ENCODE assay signal across 16 mouse cellular contexts in the genomic region with DNA sequence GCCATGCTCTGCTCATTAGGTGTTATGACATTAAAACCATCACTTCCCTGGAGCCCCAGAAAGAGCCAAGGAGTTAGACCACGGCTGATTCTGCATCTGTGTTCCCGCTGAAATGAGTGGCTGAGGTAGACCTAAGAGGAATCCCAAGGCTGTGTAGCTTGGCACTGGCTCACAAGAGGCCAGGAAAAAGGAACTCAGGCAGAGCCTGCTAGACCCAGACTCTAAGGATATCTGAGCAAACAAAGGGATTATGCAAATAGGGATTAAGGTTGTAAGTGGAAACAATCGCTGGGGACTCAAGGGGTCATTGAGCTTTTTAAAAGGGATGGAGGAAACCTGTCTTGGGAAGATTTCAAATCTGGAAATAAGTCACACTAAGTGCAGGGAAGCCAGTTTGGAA.
DNase-seq lines count a peak whose midpoint lies in the region; ATAC-seq lines count a peak whose summit lies in the region.
"Had no signal": no experiment of that assay in that cellular context is flagged by ENCODE, and none has a peak within 500 bp of the region (broad histone marks: within the 10 kb centered on the region; RNA-seq: fewer than 3 reads in every experiment).

No protein-coding gene starts in this region.

- no peaks in the 10 kb centered on the region for H3K9me3 ChIP-seq in hindbrain, embryonic 10.5 days
- no peaks in the 10 kb centered on the region for H3K9me3 ChIP-seq in hindbrain, embryonic 16.5 days (ENCODE audit: control insufficient read depth, low read length)
- no peaks in the 10 kb centered on the region for H3K9me3 ChIP-seq in forebrain, embryonic 12.5 days
- H3K9me3 ChIP-seq in midbrain, embryonic 14.5 days (ENCODE audit: control insufficient read depth, low read length): no peaks in the 10 kb centered on the region
- H3K9me3 ChIP-seq in heart, embryonic 11.5 days (replicated peaks; ENCODE audit: control insufficient read depth, low read length): no peaks in the 10 kb centered on the region
- H3K9me3 ChIP-seq: heart, embryonic 15.5 days; liver, embryonic 13.5 days; neural tube, embryonic 15.5 days had no signal

- DNase-seq in hindbrain, embryonic 10.5 days (ENCODE audit: low spot score): peak; percentile 11
- DNase-seq in embryo, embryonic 10.5 days (ENCODE audit: low spot score): peak; percentile 60
- peak; percentile 72 for DNase-seq in midbrain, embryonic 14.5 days
- no peak for DNase-seq in kidney, postnatal 10 days
- DNase-seq in kidney, adult 8-10 months: no peak
- DNase-seq: cerebellum, adult 11 months; liver, embryonic 13.5 days; lung, postnatal 10 days; right cerebral cortex, adult 18-20 months; spleen, adult 18-20 months had no signal

- H3K4me1 ChIP-seq in hindbrain, embryonic 10.5 days (replicated peaks): peaks cover 64% of the 10 kb centered on the region
- peaks cover 16% of the 10 kb centered on the region for H3K4me1 ChIP-seq in hindbrain, embryonic 16.5 days (ENCODE audit: control insufficient read depth, insufficient read depth, low read depth, low read length)
- H3K4me1 ChIP-seq in forebrain, embryonic 12.5 days: peaks cover 69% of the 10 kb centered on the region
- H3K4me1 ChIP-seq in midbrain, embryonic 14.5 days (ENCODE audit: control insufficient read depth, insufficient read depth, low read length): peaks cover 42% of the 10 kb centered on the region
- peaks cover 16% of the 10 kb centered on the region for H3K4me1 ChIP-seq in heart, embryonic 11.5 days (ENCODE audit: control insufficient read depth, insufficient read depth, low read length)
- H3K4me1 ChIP-seq: liver, embryonic 13.5 days had no signal

- H3K27ac ChIP-seq in hindbrain, embryonic 10.5 days: peak overlapping the region; percentile 77
- H3K27ac ChIP-seq in hindbrain, embryonic 16.5 days (ENCODE audit: low read depth, low read length): no peak overlapping the region
- peak overlapping the region; percentile 73 for H3K27ac ChIP-seq in forebrain, embryonic 12.5 days
- peak overlapping the region; percentile 27 for H3K27ac ChIP-seq in midbrain, embryonic 14.5 days (replicated peaks; ENCODE audit: low read depth, low read length)
- H3K27ac ChIP-seq in heart, embryonic 11.5 days (ENCODE audit: low read depth, low read length): no peak overlapping the region
- H3K27ac ChIP-seq: heart, embryonic 15.5 days; liver, embryonic 13.5 days; neural tube, embryonic 15.5 days had no signal

- peaks cover 3% of the 10 kb centered on the region; the same call in 1 of the 2 replicates for H3K27me3 ChIP-seq in hindbrain, embryonic 10.5 days (ENCODE audit: insufficient read depth, poor library complexity, severe bottlenecking)
- H3K27me3 ChIP-seq in hindbrain, embryonic 16.5 days (replicated peaks; ENCODE audit: control insufficient read depth, insufficient read depth, low read length): no peaks in the 10 kb centered on the region
- H3K27me3 ChIP-seq in forebrain, embryonic 12.5 days: no peaks in the 10 kb centered on the region
- H3K27me3 ChIP-seq in midbrain, embryonic 14.5 days (ENCODE audit: control insufficient read depth, insufficient read depth, low read length): no peaks in the 10 kb centered on the region
- no peaks in the 10 kb centered on the region for H3K27me3 ChIP-seq in heart, embryonic 11.5 days (ENCODE audit: control insufficient read depth, insufficient read depth, low read length)
- H3K27me3 ChIP-seq: liver, embryonic 13.5 days; neural tube, embryonic 15.5 days had no signal

- H3K4me2 ChIP-seq in hindbrain, embryonic 16.5 days (ENCODE audit: low read length): no peak overlapping the region
- no peak overlapping the region for H3K4me2 ChIP-seq in forebrain, embryonic 12.5 days
- no peak overlapping the region for H3K4me2 ChIP-seq in midbrain, embryonic 14.5 days (ENCODE audit: low read length)
- H3K4me2 ChIP-seq in heart, embryonic 11.5 days: no peak overlapping the region
- H3K4me2 ChIP-seq: heart, embryonic 15.5 days; liver, embryonic 13.5 days; neural tube, embryonic 15.5 days had no signal

- no peak overlapping the region for H3K4me3 ChIP-seq in hindbrain, embryonic 10.5 days
- H3K4me3 ChIP-seq in hindbrain, embryonic 16.5 days (ENCODE audit: low read length): no peak overlapping the region
- H3K4me3 ChIP-seq in forebrain, embryonic 12.5 days (replicated peaks): no peak overlapping the region
- no peak overlapping the region for H3K4me3 ChIP-seq in midbrain, embryonic 14.5 days (replicated peaks; ENCODE audit: low read depth, low read length)
- H3K4me3 ChIP-seq in heart, embryonic 11.5 days (ENCODE audit: low read depth, low read length): no peak overlapping the region
- H3K4me3 ChIP-seq: heart, embryonic 15.5 days; liver, embryonic 13.5 days; neural tube, embryonic 15.5 days had no signal

- no peak overlapping the region for H3K9ac ChIP-seq in hindbrain, embryonic 16.5 days (ENCODE audit: low read depth, low read length)
- no peak overlapping the region for H3K9ac ChIP-seq in forebrain, embryonic 12.5 days
- H3K9ac ChIP-seq in midbrain, embryonic 14.5 days (replicated peaks; ENCODE audit: low read length): no peak overlapping the region
- H3K9ac ChIP-seq in heart, embryonic 11.5 days (ENCODE audit: low read depth, low read length): no peak overlapping the region
- H3K9ac ChIP-seq: heart, embryonic 15.5 days; liver, embryonic 13.5 days; neural tube, embryonic 15.5 days had no signal

- no peak for ATAC-seq in hindbrain, embryonic 16.5 days
- ATAC-seq in forebrain, embryonic 12.5 days (ENCODE audit: low FRiP score): no peak
- no peak for ATAC-seq in midbrain, embryonic 14.5 days (ENCODE audit: low FRiP score, low TSS enrichment)
- no peak for ATAC-seq in heart, embryonic 11.5 days (replicated peaks; ENCODE audit: insufficient number of reproducible peaks, low FRiP score, low TSS enrichment)
- ATAC-seq: inflammation-experienced regulatory T-cells, adult 6 months had no signal

- no peaks in the 10 kb centered on the region for H3K36me3 ChIP-seq in hindbrain, embryonic 10.5 days
- H3K36me3 ChIP-seq in hindbrain, embryonic 16.5 days (ENCODE audit: control insufficient read depth, insufficient read depth, low read length): no peaks in the 10 kb centered on the region
- no peaks in the 10 kb centered on the region for H3K36me3 ChIP-seq in forebrain, embryonic 12.5 days (replicated peaks)
- no peaks in the 10 kb centered on the region for H3K36me3 ChIP-seq in midbrain, embryonic 14.5 days (ENCODE audit: control insufficient read depth, insufficient read depth, low read length)
- H3K36me3 ChIP-seq in heart, embryonic 11.5 days (ENCODE audit: control insufficient read depth, insufficient read depth, low read length): no peaks in the 10 kb centered on the region
- H3K36me3 ChIP-seq: heart, embryonic 15.5 days; liver, embryonic 13.5 days; neural tube, embryonic 15.5 days had no signal

- WGBS in hindbrain, embryonic 10.5 days: 5% methylated on average over 3 of the region's 3 CpGs
- WGBS in hindbrain, embryonic 16.5 days: 3% methylated on average over 3 of the region's 3 CpGs
- 0% methylated on average over 3 of the region's 3 CpGs for WGBS in forebrain, embryonic 12.5 days
- under 1% methylated on average over 3 of the region's 3 CpGs for WGBS in midbrain, embryonic 14.5 days
- 12% methylated on average over 3 of the region's 3 CpGs for WGBS in heart, embryonic 11.5 days (ENCODE audit: insufficient replicate concordance)

Comparison
In these comparisons a context has a peak if more than half of its experiments do, and no peak if none do; other contexts are left out.
1. H3K27ac ChIP-seq: peak in hindbrain, embryonic 10.5 days (single experiment), forebrain, embryonic 12.5 days (single experiment) and midbrain, embryonic 14.5 days (single experiment); none in hindbrain, embryonic 16.5 days (single experiment) and heart, embryonic 11.5 days (single experiment).
2. DNase-seq: peak in hindbrain, embryonic 10.5 days (single experiment), embryo, embryonic 10.5 days (single experiment) and midbrain, embryonic 14.5 days (single experiment); none in kidney, postnatal 10 days (single experiment) and kidney, adult 8-10 months (0 of 2).